Mouse (Mus musculus) hindbrain, embryonic 15.5 days (tissue): Measurements from ENCODE around the gene Nucb2. TPM values are rescaled to one million over a fixed set of nuclear protein-coding genes. Genes with fewer than 3 reads are reported as not detected.

ENCODE experiments used
- ATAC-seq: fragments of 200-750 bp; cut with Nextera tagmentation; 2 replicates; pipeline ENCODE4 v1.8.0; 2017; ENCODE audit warnings: low read depth, moderate number of reproducible peaks, moderate TSS enrichment; ENCODE audit not compliant: low FRiP score
- H3K27ac ChIP-seq: fragments of 300-500 bp; sonication (generic); replicated peaks from 2 replicates; pipeline ENCODE4 v1.5.1; 2015; ENCODE audit warnings: mild to moderate bottlenecking, inconsistent platforms
- H3K27me3 ChIP-seq: fragments of 300-500 bp; sonication (generic); 2 replicates; pipeline ENCODE4 v1.6.1; 2015; ENCODE audit warnings: control low read depth, inconsistent platforms
- H3K36me3 ChIP-seq: fragments of 300-500 bp; sonication (generic); 2 replicates; pipeline ENCODE4 v1.6.1; 2015; ENCODE audit warnings: control low read depth, inconsistent platforms
- H3K4me1 ChIP-seq: fragments of 300-500 bp; sonication (generic); replicated peaks from 2 replicates; pipeline ENCODE4 v1.6.1; 2015; ENCODE audit warnings: control low read depth, inconsistent platforms
- H3K4me2 ChIP-seq: fragments of 300-500 bp; sonication (generic); 2 replicates; pipeline ENCODE4 v1.6.1; 2015; ENCODE audit warnings: moderate library complexity, mild to moderate bottlenecking, inconsistent platforms
- H3K4me3 ChIP-seq: fragments of 300-500 bp; sonication (generic); 2 replicates; pipeline ENCODE4 v1.5.1; 2015; ENCODE audit warnings: mild to moderate bottlenecking, inconsistent platforms
- H3K9ac ChIP-seq: fragments of 300-500 bp; sonication (generic); 2 replicates; pipeline ENCODE4 v1.6.1; 2015; ENCODE audit warnings: inconsistent platforms
- H3K9me3 ChIP-seq: fragments of 300-500 bp; sonication (generic); 2 replicates; pipeline ENCODE4 v1.6.1; 2016; ENCODE audit warnings: control low read depth, inconsistent platforms
- WGBS: fragments of 180-500 bp; shearing (Covaris S2); methylation state at CpG from one replicate; pipeline ENCODE4 v1.1.7; 2015; 5-methylcytosine and 5-hydroxymethylcytosine counted together
- polyA plus RNA-seq: library from polyadenylated mRNA; unstranded; fragments of >200 nt; fragmentation: Nextera tagmentation; extraction: Ambion mirVana; gene quantifications from 2 replicates; pipeline ENCODE4 v1.2.1, GENCODE M21; 2015

Gene Nucb2
- polyA plus RNA-seq, 1 experiment from 2014 or later, result 27.5 TPM

- no peak for ATAC-seq
- Histone ChIP-seq H3K36me3 (peaks cover 48% of the 10 kb centered on the region), H3K4me1 (no peaks in the 10 kb centered on the region), H3K4me2 (no peak overlapping the region), H3K9ac (no peak overlapping the region), H3K27me3 (no peaks in the 10 kb centered on the region), H3K27ac (no peak overlapping the region), H3K4me3 (no peak overlapping the region), H3K9me3 (no peaks in the 10 kb centered on the region)
- 83% methylated on average over 4 of the region's 4 CpGs for WGBS
These were observed 25.6 kb downstream of the Nucb2 start for GRCm38 (mm10) chr7:116529793-116530192.

DNA sequence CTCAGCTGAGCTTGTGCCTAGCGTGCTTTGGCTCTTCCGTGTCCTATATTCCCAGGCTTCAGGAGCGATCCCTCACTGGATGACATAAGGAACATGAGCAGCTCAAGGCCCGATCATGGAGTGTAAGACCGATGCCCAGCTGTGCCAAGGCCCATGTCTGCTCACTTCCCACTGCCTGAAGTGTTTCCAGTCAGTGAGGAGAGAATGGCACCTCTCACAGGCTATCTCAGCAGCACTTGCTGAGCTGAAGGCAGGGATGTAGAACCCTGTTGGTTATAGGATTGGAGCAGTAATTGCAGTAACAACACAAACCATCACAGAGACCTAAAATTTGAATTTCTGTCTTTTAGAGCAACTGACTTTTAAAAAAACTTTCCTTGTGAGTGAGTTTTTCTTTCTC, 26.3 kb downstream of the Nucb2 start:
- H3K36me3 ChIP-seq, result peaks cover 47% of the 10 kb centered on the region
- 93% methylated on average over 5 of the region's 5 CpGs for WGBS
- H3K27me3 ChIP-seq, result no peaks in the 10 kb centered on the region
- H3K9ac ChIP-seq, result no peak overlapping the region
- no peaks in the 10 kb centered on the region for H3K9me3 ChIP-seq
- H3K4me2 ChIP-seq, result no peak overlapping the region
- H3K4me3 ChIP-seq, result no peak overlapping the region
- ATAC-seq, result no peak
- no peaks in the 10 kb centered on the region for H3K4me1 ChIP-seq
- no peak overlapping the region for H3K27ac ChIP-seq

DNA sequence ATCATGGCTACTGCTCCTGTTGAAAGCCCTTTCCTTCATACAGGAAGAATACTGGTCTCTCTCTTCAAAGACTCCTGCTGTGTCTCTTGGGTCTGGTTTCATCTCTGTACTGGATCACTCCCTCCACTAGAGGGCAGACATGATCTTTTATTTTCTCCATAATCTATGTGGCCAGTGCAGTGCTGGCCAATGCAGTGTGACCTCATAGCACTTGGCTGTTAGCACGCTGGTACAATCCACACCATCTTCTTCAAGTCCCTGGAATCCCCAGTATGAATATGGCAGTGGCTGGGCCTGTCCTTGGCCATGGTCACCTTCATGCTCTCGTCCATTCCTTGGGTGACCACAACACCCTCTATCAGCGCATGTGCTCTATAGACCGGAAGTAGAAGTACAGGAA, 27.1 kb downstream of the Nucb2 start:
- no peak overlapping the region for H3K9ac ChIP-seq
- WGBS, result 79% methylated on average over 4 of the region's 4 CpGs
- peak; percentile 66; the same call in 1 of the 2 replicates for ATAC-seq
- H3K27ac ChIP-seq, result no peak overlapping the region
- H3K4me2 ChIP-seq, result no peak overlapping the region
- no peaks in the 10 kb centered on the region for H3K4me1 ChIP-seq
- H3K27me3 ChIP-seq, result no peaks in the 10 kb centered on the region
- no peak overlapping the region for H3K4me3 ChIP-seq
- peaks cover 44% of the 10 kb centered on the region for H3K36me3 ChIP-seq
- H3K9me3 ChIP-seq, result no peaks in the 10 kb centered on the region

DNA sequence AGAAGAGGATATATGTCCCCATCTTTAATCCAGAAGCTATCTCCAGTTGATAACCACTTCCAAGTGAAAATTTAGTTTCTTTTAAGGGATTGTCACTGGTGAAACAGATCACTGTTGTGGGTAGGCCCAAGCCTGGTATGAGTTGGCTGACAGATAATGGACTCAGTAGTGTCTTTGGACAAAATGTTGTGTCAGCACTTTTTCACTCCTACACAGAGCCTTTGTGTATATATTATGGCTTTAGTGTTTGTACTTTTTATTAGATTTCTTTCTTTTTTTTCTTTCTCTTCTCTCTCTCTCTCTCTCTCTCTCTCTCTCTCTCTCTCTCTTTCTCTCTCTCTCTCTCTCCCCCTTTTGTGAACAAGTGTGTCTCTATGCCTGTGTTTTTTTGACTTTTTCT, 52.7 kb downstream of the Nucb2 start:
- Histone ChIP-seq H3K9ac (no peak overlapping the region), H3K27me3 (no peaks in the 10 kb centered on the region), H3K9me3 (no peaks in the 10 kb centered on the region), H3K36me3 (no peaks in the 10 kb centered on the region), H3K4me2 (no peak overlapping the region), H3K4me3 (no peak overlapping the region), H3K27ac (no peak overlapping the region), H3K4me1 (no peaks in the 10 kb centered on the region)
- ATAC-seq, result no peak

- Histone ChIP-seq H3K36me3 (no peaks in the 10 kb centered on the region), H3K4me1 (no peaks in the 10 kb centered on the region), H3K4me2 (no peak overlapping the region), H3K9ac (no peak overlapping the region), H3K9me3 (no peaks in the 10 kb centered on the region), H3K27me3 (no peaks in the 10 kb centered on the region), H3K4me3 (no peak overlapping the region), H3K27ac (no peak overlapping the region)
- ATAC-seq, result no peak
These were observed 70.4 kb downstream of the Nucb2 start for GRCm38 (mm10) chr7:116574551-116574950.

Other genes with a start within 250 kb of the Nucb2 start
- 9.4 and 10.3 TPM in 2 replicates for gene Plekha7, start 196.0 kb upstream of the Nucb2 start, polyA plus RNA-seq
- 480 and 532 TPM in 2 replicates for gene Rps13, start 170.2 kb upstream of the Nucb2 start, polyA plus RNA-seq
- gene Pik3c2a, start 60.9 kb upstream of the Nucb2 start, polyA plus RNA-seq, result 13.8 and 16.7 TPM in 2 replicates